Mouse (Mus musculus): ENCODE measurements around the gene Fuca2. TPM values are rescaled to one million over a fixed set of nuclear protein-coding genes. Genes with fewer than 3 reads are reported as not detected.
"Not testable (repeated sequence)": the region's sequence is repeated elsewhere in the genome, so short reads cannot be mapped to it uniquely, and the experiment has no call there.

Fuca2 gene
- 40.5 and 49.4 TPM in 2 replicates for polyA plus RNA-seq (2015; fragmentation: Nextera tagmentation; extraction: Ambion mirVana)

GRCm38 (mm10) chr10:13499331-13499730, at the start of gene Fuca2:
TSS of gene Fuca2 (plus strand) at chr10:13499540.
- no peak within 1 kb of the TSS for H3K4me3 ChIP-seq
- no peaks in the 10 kb centered on the region for H3K9me3 ChIP-seq
- H3K36me3 ChIP-seq = no peaks in the 10 kb centered on the region
- H3K27me3 ChIP-seq = peaks cover 5% of the 10 kb centered on the region
- no peak within 1 kb of the TSS for H3K9ac ChIP-seq
- no peak within 1 kb of the TSS for H3K4me2 ChIP-seq
- no peak for ATAC-seq (ENCODE audit: insufficient number of reproducible peaks, insufficient read depth, low FRiP score, low TSS enrichment, low read depth)
- 86% methylated on average over 2 of the region's 2 CpGs for WGBS
- peaks cover 8% of the 10 kb centered on the region for H3K4me1 ChIP-seq
- H3K27ac ChIP-seq = no peak within 1 kb of the TSS

DNA sequence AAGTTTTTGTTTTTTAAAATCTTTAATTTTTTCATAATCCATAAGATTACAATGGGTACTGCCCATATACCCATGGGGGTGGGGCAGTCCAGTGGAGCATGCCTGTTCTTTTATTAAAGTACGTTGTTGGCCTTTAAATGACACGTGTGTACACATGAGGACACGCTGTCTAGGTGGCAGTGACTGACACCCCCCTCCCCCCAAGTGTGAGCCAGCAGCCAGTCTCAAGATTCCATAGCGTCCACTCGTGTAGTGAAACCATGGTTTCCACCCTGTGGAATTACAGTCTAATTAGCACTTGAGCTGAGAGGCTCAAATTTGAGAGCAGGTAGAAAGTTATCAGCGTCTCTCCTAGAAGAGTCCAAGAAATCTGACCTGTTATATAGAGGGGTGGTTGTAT, 47.7 kb upstream of the Fuca2 start:
- H3K9ac ChIP-seq = no peak overlapping the region
- no peaks in the 10 kb centered on the region for H3K36me3 ChIP-seq
- WGBS = 82% methylated on average over 6 of the region's 6 CpGs
- H3K27ac ChIP-seq = no peak overlapping the region
- no peaks in the 10 kb centered on the region for H3K9me3 ChIP-seq
- H3K27me3 ChIP-seq = no peaks in the 10 kb centered on the region
- no peak overlapping the region for H3K4me2 ChIP-seq
- H3K4me3 ChIP-seq = no peak overlapping the region
- no peak for ATAC-seq (ENCODE audit: insufficient number of reproducible peaks, insufficient read depth, low FRiP score, low TSS enrichment, low read depth)
- H3K4me1 ChIP-seq = peaks cover 11% of the 10 kb centered on the region; the same call in 1 of the 2 replicates

GRCm38 (mm10) chr10:13453200-13453990, 45.9 kb upstream of the Fuca2 start:
- H3K27ac ChIP-seq = no peak overlapping the region
- no peaks in the 10 kb centered on the region for H3K27me3 ChIP-seq
- WGBS = 64% methylated on average over 13 of the region's 13 CpGs
- no peak for ATAC-seq (ENCODE audit: insufficient number of reproducible peaks, insufficient read depth, low FRiP score, low TSS enrichment, low read depth)
- no peak overlapping the region for H3K4me3 ChIP-seq
- no peak overlapping the region for H3K4me2 ChIP-seq
- no peak overlapping the region for H3K9ac ChIP-seq
- H3K4me1 ChIP-seq = 0 out of 2 replicates have a peak, but pooled peaks cover 4% of the 10 kb centered on the region
- no peaks in the 10 kb centered on the region for H3K36me3 ChIP-seq
- H3K9me3 ChIP-seq = no peaks in the 10 kb centered on the region

GRCm38 (mm10) chr10:13464295-13464694, 35.0 kb upstream of the Fuca2 start:
- H3K4me2 ChIP-seq; H3K27me3 ChIP-seq; H3K4me1 ChIP-seq; H3K36me3 ChIP-seq; H3K27ac ChIP-seq; ATAC-seq (ENCODE audit: insufficient number of reproducible peaks, insufficient read depth, low FRiP score, low TSS enrichment, low read depth); H3K9ac ChIP-seq; H3K9me3 ChIP-seq; H3K4me3 ChIP-seq: not testable (repeated sequence)
- 94% methylated on average over 3 of the region's 3 CpGs for WGBS

DNA sequence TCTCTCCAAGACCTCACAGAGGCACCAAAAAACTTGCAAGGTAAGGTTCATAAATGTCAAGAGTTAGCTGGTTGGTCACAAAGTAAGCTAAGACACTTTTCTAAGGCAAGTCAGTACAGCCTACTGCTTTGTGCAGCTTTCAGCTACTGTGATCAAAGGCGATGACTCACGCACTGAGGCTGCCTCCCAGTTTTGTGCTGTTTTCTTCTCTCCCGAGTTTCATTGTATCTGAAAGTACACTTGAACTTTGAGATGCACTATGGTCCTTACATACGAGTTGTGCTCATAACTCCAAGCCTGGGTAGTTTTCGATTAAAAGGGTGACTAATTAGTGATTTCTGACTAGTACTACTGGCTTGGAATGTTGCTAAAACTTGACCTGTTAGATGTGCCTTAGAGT, 32.4 kb upstream of the Fuca2 start:
- Histone ChIP-seq H3K36me3 (no peaks in the 10 kb centered on the region), H3K4me3 (no peak overlapping the region), H3K4me2 (no peak overlapping the region), H3K27ac (no peak overlapping the region), H3K9ac (no peak overlapping the region), H3K4me1 (no peaks in the 10 kb centered on the region), H3K9me3 (no peaks in the 10 kb centered on the region), H3K27me3 (peaks cover 7% of the 10 kb centered on the region)
- 64% methylated on average over 5 of the region's 5 CpGs for WGBS
- ATAC-seq (ENCODE audit: insufficient number of reproducible peaks, insufficient read depth, low FRiP score, low TSS enrichment, low read depth) = no peak

DNA sequence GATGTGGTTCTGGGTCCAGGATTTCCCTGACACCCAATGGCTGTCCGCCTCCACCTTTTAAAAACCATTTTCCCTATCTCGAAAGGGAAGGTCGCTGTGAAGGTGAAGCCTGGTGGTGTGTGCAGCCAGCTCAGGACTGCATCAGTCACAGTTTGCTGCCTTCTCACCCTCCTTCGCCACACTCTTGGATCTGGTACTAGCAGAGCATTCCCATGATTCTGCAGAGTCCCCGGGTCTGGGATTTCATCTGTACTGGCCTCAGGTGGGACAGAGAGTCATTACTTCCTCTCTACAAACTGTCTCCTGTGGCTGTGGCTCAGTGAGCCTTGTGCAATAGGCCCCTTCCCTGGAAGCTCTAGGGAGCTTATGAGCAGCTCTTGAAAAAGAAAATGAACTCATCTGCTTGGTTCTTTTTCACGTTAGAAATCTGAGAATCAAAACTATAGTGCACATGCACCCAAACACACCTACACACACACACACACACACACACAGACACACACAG, 31.3 kb upstream of the Fuca2 start:
- not testable (repeated sequence) for H3K27ac ChIP-seq; H3K4me2 ChIP-seq; H3K4me1 ChIP-seq; H3K9ac ChIP-seq; H3K4me3 ChIP-seq; ATAC-seq (ENCODE audit: insufficient number of reproducible peaks, insufficient read depth, low FRiP score, low TSS enrichment, low read depth); H3K36me3 ChIP-seq; H3K9me3 ChIP-seq
- peaks cover 19% of the 10 kb centered on the region for H3K27me3 ChIP-seq
- WGBS = 81% methylated on average over 6 of the region's 6 CpGs

- Histone ChIP-seq H3K27me3 (peaks cover 37% of the 10 kb centered on the region), H3K36me3 (no peaks in the 10 kb centered on the region), H3K9ac (no peak overlapping the region), H3K27ac (no peak overlapping the region), H3K9me3 (no peaks in the 10 kb centered on the region), H3K4me3 (no peak overlapping the region), H3K4me1 (peaks cover 14% of the 10 kb centered on the region), H3K4me2 (no peak overlapping the region)
- WGBS = 87% methylated on average over 3 of the region's 3 CpGs
- ATAC-seq (ENCODE audit: insufficient number of reproducible peaks, insufficient read depth, low FRiP score, low TSS enrichment, low read depth) = no peak
Measured at GRCm38 (mm10) chr10:13470236-13470635, 29.1 kb upstream of the Fuca2 start.

DNA sequence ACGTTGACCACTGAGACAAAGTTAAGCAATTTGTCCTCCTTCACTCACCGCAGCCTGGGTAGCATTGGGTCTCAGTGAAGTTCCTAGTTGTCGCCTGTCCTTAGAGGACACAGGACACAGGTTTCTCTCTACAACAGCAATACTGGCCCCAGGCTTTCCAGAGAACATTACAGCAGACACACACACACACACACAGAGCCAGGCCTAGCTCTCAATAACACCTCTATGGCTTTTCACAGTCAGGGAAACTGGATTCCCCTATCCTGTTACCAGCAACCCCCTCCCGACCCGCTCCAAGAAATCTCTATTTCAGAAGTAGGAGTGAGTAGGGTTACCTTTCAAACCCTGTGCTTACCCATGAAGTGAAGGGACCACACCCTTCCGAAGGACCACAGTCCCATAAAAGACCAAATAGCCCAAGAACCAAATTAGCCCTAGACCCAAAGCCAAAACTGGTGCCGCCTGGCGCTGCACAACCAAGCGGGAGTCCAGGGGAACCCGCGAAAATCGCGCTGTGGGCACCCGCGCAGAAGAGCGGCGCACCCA, 26.0 kb upstream of the Fuca2 start:
- H3K4me3 ChIP-seq = peak overlapping the region; percentile 70
- peaks cover 51% of the 10 kb centered on the region for H3K27me3 ChIP-seq
- H3K36me3 ChIP-seq = no peaks in the 10 kb centered on the region
- H3K27ac ChIP-seq = no peak overlapping the region
- peak overlapping the region; percentile 99 for H3K4me2 ChIP-seq
- peaks cover 14% of the 10 kb centered on the region for H3K4me1 ChIP-seq
- WGBS = 11% methylated on average over 17 of the region's 17 CpGs
- ATAC-seq (ENCODE audit: insufficient number of reproducible peaks, insufficient read depth, low FRiP score, low TSS enrichment, low read depth) = peak; percentile 8; the same call in 1 of the 2 replicates
- peak overlapping the region; percentile 79 for H3K9ac ChIP-seq
- H3K9me3 ChIP-seq = no peaks in the 10 kb centered on the region

GRCm38 (mm10) chr10:13473833-13474567, 25.3 kb upstream of the Fuca2 start, which contains the start of gene Phactr2:
TSS of gene Phactr2 (minus strand) at chr10:13474412.
- peak within 1 kb of the TSS; percentile 70 for H3K4me3 ChIP-seq
- WGBS = under 1% methylated on average over 71 of the region's 71 CpGs
- H3K4me2 ChIP-seq = peak within 1 kb of the TSS; percentile 99
- 0 out of 2 replicates have a peak within 1 kb of the TSS, but pooled peaks have one; percentile 5 for H3K27ac ChIP-seq
- peak; percentile 65 for ATAC-seq (ENCODE audit: insufficient number of reproducible peaks, insufficient read depth, low FRiP score, low TSS enrichment, low read depth)
- peaks cover 14% of the 10 kb centered on the region for H3K4me1 ChIP-seq
- no peaks in the 10 kb centered on the region for H3K36me3 ChIP-seq
- H3K27me3 ChIP-seq = peaks cover 51% of the 10 kb centered on the region
- H3K9me3 ChIP-seq = no peaks in the 10 kb centered on the region
- H3K9ac ChIP-seq = peak within 1 kb of the TSS; percentile 79

- Histone ChIP-seq H3K27me3 (peaks cover 51% of the 10 kb centered on the region), H3K4me3 (peak overlapping the region; percentile 70), H3K36me3 (no peaks in the 10 kb centered on the region), H3K4me1 (peaks cover 14% of the 10 kb centered on the region), H3K9me3 (no peaks in the 10 kb centered on the region), H3K9ac (peak overlapping the region; percentile 79), H3K4me2 (peak overlapping the region; percentile 99), H3K27ac (0 out of 2 replicates have a peak overlapping the region, but pooled peaks have one; percentile 5)
- 4% methylated on average over 10 of the region's 10 CpGs for WGBS
- no peak for ATAC-seq (ENCODE audit: insufficient number of reproducible peaks, insufficient read depth, low FRiP score, low TSS enrichment, low read depth)
Measured at GRCm38 (mm10) chr10:13474568-13474955, 24.8 kb upstream of the Fuca2 start.

DNA sequence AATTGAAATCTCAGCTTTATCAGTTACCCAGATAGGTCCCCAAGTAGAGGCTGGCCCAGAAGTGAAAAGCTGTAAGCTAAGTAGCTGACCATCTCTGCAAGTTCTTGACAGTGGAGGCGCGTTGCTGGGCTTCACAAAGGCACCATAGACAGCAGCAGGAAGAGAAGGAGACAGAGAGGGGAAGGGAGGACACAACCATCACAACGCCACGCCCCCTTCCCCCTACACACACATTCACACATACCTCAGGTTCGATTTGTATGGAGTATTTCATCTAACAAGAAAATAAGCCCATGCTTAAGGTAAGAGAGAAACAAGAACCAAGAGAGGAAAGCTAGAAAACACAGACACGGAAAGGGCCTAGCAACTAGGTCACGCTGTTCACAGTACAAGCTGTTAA, 24.2 kb upstream of the Fuca2 start:
- peak overlapping the region; percentile 99 for H3K4me2 ChIP-seq
- H3K9me3 ChIP-seq = no peaks in the 10 kb centered on the region
- H3K4me1 ChIP-seq = peaks cover 14% of the 10 kb centered on the region
- peaks cover 51% of the 10 kb centered on the region for H3K27me3 ChIP-seq
- WGBS = 26% methylated on average over 7 of the region's 7 CpGs
- no peaks in the 10 kb centered on the region for H3K36me3 ChIP-seq
- no peak for ATAC-seq (ENCODE audit: insufficient number of reproducible peaks, insufficient read depth, low FRiP score, low TSS enrichment, low read depth)
- H3K9ac ChIP-seq = no peak overlapping the region
- H3K4me3 ChIP-seq = 0 out of 2 replicates have a peak overlapping the region, but pooled peaks have one; percentile 70
- 0 out of 2 replicates have a peak overlapping the region, but pooled peaks have one; percentile 5 for H3K27ac ChIP-seq

Measured in embryonic facial prominence, embryonic 13.5 days (tissue).